Mouse (Mus musculus) common myeloid progenitor, adult 5-6 weeks (primary cell): ENCODE results near the gene Ciao2a. TPM values are rescaled to one million over a fixed set of nuclear protein-coding genes. Genes with fewer than 3 reads are reported as not detected.

ENCODE experiments used
- ATAC-seq: replicated peaks from 2 replicates; pipeline ENCODE4 v1.8.0; 2016; ENCODE audit warnings: low read depth, mild to moderate bottlenecking, moderate TSS enrichment, inconsistent platforms; ENCODE audit not compliant: poor library complexity, severe bottlenecking
- total RNA-seq: library from RNA; stranded (forward); fragments of 200-1000, 187-1606 nt; gene quantifications from 2 replicates; pipeline ENCODE4 v1.2.3, GENCODE M21; 2017

Ciao2a gene
- total RNA-seq, 1 experiment from 2014 or later = 177 TPM

DNA sequence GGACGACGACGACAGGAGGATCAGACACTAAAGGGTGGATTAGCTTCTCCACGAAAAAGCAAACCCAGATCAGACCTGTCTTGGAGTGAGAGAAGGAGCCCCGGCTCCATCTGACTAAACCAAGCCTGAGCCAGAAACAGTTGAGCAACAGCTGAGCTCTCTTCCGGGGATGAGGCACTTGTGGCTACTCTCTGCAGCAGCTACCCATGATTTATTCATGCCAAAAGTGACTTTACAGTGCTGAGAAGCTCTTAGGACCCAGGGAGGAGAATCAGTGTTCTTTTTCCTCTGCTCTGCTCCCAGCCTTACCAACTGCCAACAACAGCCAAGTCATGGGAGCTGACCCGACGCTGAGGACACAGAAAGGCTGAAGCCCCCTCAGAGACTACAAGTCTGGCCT is 9.5 kb upstream of the Ciao2a start:
- ATAC-seq = no peak

DNA sequence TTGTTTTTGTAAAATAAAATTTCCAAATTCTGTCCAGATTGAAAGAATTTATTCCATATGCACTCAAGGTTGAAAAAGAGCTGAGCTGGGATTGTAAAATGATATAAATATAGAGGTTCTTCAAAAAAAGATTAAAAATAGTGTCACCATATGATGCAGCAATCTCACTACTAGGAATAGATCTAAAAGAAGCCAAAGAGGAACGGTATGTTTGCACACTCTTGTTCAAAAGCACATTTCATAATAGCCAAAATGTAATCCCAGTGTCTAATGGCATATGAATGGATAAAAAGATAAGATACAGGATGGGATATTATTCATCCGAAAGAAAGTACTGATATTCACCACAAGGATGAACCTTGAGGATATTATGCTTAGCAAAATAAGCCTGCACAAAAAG is 6.9 kb upstream of the Ciao2a start:
- no peak for ATAC-seq

DNA sequence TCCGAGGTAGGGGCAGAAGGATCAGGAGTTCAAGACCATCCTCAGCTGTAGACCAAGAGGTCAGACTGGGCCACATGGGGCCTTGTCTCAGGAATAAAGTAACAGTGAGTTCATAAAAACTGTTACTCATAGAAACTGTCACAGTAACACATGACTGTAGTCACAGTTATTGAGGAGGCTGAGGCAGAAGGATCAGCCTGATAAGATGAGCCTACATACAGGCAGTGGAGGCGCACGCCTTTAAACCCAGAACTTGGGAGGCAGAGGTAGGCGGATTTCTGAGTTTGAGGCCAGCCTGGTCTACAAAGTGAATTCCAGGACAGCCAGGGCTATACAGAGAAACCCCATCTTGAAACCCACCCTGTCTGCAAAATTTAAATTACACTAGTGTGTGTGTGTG is 6.3 kb upstream of the Ciao2a start:
- no peak for ATAC-seq

DNA sequence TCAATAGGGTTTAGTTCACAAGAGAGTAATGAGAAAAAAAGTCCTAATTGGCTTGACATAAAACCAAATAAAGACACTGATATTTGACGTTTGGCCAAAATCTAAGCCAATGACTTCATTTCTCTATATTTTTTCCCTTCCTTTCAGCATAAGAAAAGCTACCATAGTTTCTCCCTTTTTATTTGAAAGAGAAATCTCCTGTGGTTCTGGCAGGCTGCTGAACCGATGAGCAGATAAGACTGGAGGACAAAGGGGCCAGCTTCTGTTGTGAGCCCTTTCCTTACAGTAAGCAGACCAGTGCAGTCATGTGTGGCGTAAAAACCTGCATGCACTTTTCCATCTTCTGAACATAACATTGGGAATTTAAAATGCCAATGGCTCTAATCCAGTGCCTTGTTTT is 5.5 kb upstream of the Ciao2a start:
- ATAC-seq = no peak

DNA sequence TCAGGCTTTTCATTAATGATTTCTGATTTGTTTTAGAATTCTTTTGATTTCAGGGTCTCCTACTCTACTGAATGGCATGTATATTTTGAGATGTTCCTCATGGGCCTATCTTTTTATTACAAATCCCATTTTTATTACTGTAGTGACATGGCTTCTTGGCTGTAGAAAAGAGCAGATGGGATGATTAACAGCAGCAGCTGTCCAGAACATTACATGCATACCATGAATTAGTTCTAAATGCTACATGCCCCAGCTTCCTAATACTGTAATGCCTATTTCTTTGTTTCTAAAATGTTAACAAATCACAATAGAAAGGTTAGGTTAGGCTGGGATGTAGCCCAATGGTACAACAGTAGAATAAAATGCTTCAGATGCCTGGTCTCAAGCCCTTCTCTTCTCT is 5.0 kb upstream of the Ciao2a start:
- ATAC-seq = no peak

DNA sequence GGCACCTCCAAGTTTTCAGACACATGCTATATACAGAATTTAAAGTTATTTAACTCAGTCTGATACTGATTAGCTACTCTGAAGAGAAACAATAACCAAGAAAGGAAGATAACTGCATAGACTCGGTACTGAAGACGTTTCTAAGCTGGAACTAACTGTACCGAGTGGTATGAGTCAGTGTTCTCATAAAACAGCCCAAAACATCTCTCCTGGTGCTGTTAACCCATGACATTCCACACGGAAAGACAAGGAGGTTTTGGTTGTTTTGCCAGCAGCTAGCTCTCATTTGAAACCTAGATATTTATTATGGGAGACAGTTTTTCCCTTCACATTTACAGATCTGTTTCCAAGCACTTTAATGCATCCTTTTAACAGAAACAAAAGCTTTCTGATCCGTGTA is 2.8 kb upstream of the Ciao2a start:
- no peak for ATAC-seq

DNA sequence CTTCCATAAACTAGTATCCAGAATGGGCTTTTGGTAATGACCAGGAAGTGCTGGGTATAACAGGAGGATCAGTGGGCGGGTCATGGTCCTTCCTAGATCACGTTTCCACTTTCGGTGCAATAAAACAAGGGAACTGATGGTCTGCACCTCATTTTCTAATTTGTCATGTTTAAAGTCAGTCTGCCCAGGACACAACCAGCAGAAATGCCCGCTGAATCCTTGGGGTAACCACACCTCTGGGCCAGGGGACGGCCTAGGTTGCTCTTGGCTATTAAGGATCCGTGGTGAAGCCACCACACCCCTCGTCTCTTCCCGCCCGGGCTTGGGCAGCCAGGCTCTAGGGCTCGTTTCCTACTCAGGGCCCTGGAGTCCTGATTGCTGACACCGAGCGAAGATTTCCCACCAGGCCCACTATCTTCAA is 2.3 kb upstream of the Ciao2a start:
- ATAC-seq = no peak; the same call in 1 of the 2 replicates

DNA sequence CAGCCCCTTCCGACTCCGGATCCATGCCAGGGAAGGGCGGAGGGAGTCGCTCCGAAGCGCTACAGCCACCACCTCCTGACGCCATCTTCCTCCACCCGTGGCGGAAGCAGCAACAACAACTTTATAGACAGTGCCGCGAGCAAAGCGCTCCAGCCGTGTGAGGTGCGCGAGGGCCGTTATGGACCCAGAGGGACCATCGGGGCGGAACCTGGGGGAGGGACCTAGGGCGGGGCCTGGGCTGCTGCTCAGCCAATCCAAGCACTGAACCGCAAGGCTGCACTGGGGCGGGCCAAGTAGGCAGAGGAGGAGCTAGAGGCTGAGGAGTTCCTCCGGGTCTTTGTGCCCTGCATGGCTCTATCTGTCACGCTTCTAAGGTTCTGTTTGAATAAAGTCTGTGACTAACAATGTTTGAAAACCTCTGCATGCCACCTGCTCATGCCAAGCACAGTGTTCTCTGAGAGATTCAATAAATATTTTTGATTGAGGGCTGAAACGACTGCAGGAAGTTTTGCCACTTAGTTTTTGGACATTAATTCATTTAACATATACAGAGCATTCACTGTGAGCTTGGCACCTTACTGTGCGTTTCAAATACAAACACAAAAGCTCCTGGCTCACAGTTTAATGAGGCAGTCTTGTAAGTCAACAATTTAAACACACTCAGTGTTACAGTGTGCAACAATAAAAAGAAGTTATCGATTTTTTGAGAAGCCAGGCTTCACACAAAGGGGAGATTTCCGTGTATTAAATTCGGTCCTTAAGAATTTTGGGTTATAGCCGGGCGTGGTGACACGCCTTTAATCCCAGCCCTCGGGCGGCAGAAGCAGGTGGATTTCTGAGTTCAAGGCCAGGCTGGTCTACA is 1.5 kb upstream of the Ciao2a start:
- peak; percentile 82 for ATAC-seq

DNA sequence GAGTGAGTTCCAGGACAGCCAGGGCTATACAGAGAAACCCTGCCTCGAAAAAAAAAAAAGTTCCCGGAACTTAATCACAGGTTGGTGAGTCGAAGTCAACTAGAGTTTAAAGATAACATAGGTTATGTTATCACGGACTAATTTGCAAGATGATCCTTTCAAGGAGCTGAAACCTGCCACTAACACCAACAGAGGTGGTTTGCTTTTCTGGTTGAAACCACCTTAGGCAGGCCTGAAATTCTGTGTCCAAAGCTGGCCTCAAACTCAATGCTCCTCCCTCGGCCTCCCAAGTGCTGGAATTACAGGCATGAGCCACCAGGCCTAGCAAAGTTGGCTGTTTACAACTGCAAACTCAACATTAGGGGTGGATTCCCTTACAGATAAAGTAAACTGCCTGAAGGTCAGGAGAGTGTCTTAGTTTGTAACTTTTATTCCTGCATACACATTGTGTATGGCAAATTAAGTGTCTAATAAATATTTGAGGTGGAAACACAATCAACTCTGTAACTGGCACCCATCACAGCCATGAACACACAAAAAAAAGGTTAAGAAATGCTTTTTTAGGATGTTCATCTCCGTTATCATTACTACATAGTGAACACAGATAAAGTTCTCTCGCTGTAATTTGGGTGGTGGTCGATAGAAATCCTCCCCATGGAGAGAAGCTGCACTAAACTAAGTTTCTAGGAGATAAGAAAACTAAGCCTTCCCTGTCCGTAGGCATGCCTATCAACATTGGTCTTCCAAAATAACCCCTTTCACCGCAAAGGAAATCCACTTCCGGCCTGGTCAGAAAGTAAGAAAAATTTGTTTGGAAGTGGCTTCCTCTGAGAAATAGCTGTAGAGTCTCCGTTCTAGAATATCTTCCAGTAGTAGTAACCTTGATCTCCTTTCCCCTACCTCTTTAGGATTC is 612 bp upstream of the Ciao2a start:
- peak; percentile 10; the same call in 1 of the 2 replicates for ATAC-seq

DNA sequence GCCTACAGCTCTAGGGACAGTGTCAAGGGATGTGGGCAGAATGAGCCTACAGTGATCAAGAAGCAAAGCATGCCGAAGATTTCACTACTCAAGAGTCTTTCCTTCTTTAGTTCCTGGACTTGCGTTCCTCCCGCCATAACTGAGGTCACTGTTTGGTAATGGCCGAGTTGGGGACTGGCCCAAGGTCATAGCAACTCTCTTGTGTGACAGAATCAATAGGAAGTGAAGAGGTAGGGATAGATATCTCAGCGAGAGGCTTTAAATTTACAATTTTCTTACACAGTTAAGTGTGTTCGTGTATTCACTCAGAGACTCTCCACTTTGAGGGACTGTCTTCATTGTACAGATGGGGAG is 759 bp downstream of the Ciao2a start:
- no peak for ATAC-seq

DNA sequence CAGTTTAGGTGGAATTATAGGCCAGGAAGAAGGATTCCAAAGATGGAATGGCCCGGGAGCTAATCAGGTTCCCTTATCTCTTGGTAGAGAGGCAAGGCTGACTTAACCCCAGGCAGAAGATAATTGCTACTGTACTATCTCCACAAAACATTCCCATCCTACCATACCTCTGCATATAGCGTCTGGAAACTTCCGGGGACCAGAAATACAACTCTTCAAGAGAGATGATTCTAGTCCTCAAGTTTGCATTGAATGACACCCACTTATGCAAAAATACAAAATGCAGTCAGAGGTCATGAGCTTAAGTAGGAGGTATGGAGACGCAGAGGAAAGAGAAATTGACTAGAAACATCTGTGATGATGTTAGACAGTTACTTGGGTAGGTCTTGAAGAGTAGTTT is 1.5 kb downstream of the Ciao2a start:
- ATAC-seq = no peak

DNA sequence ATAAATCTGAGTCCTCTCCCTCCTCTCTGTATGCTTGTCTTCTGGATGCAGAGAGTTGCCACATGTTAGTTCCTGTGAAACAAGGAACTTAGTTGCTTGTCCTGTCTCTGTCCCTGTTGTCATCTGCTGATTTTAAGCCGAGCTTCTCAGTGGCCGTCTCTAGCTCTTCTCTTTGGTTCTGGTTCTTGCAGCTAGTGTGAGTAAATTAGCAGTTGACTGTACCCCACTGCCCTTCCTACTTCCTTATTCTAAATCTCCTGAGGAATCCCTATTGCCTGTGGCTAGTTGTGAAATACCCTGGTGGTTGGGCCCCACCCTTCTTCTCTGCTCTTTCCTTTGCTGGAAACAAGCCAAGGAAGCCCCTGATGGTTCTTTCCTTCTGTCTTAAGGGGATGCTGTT is 5.1 kb downstream of the Ciao2a start:
- ATAC-seq = peak; percentile 67

DNA sequence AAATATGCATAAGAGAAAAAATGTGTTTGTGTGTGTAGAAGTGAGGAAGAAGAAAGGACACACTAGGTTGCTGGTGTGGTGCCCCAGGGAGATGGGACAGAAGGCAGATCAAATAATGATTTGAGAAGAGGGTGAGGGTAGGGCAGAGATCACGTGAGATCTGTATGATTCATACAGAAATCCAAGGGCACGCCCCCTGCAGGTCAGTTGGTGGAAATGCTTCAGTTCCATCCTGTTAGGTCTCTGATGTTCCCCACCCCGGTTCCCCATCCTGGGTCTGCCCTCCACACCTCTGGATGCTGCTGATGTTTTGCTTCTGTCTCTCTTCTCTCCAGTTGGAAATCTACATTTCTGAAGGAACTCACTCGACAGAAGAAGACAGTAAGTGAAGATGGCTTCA is 9.6 kb downstream of the Ciao2a start:
- peak; percentile 46; the same call in 1 of the 2 replicates for ATAC-seq

DNA sequence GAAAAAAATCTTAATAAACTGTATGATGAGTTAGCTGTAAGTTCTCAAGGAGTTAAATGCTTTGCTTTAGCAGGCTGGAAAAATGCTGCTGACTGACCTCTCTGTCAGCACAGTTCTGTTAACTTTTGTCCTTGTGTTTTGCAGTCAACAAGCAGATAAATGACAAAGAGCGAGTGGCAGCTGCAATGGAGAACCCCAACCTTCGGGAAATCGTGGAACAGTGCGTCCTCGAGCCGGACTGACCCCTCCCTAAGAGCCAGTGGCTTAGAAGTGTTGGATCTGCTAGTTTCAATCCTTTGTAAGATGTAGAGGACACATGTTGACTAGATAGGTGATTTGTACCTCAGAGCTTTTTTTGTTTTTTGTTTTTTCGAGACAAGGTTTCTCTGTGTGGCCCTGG is 11.8 kb downstream of the Ciao2a start:
- no peak for ATAC-seq

DNA sequence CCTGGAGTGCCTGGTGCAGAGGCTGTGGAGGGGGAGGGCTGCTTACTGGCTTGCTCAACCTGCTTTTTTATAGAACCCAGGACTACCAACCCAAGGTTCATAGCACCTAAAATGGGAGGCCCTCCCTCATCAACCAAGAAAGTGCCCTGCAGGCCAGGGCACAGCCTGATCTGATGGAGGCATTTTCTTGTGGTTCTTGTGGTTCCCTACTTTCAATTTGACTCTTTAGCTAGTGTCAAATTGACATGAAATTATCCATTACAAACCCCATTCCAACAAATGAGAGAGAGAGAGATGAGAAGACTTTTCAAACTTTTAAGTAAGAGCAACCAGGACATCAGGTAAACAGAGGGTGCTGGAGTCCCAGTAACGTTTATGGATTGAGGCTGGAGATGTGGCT is 15.9 kb downstream of the Ciao2a start:
- ATAC-seq = no peak

DNA sequence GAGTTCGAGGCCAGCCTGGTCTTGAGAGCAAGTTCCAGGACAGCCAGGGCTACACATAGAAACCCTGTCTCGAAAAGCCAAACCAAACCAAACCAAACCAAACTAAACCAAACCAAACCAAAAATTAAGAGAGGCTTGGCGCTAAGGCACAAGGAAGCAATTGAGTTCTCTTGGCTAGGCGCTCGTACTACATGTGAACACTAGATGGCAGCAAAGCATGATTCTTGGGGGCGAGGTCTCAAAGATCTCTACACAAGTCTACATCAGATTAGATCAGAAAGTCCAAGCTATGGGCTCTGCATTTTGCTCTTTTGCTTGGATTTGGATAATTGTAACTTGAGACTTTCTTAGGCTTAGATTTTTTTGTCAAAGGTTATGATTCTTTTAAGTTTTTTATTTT is 17.8 kb downstream of the Ciao2a start:
- peak; percentile 93 for ATAC-seq

DNA sequence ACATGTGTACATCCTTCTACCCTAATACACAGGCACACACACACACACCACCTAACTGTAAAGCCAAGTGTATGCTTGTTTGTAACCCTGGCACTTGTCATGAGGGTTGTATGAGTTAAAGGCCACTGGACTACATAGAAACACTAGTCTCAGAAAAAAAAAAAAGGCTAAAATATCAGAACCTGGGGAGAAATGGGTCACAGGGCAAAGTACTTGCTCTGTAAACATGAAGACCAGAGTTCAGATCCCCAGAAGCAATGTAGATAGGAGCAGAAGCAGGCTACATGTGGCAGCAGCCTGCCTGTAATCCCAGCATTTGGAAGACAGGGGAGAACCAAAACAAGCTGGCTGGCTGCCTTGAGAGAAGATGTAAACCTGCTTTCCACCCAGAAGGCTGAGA is 19.7 kb downstream of the Ciao2a start:
- no peak for ATAC-seq

DNA sequence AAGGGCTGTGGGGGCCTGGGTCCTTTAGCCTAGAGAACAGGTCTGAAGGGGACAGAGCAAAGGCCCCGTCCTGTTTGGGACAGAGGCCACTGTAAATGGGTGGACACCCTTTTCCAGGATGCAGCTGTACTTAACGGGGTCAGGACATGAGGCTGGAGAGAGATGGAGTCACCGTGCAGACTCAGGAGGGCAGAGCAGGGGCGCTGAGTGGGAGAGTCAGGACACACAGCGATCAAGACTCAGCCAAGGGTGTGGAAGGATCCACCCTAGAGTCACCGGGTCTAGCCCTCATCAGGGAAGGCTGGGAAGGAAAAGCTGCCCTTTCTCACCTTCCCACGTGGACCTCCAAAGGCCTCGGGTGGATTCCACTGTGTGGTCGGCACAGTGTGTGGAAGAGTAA is 25.6 kb downstream of the Ciao2a start:
- no peak for ATAC-seq

DNA sequence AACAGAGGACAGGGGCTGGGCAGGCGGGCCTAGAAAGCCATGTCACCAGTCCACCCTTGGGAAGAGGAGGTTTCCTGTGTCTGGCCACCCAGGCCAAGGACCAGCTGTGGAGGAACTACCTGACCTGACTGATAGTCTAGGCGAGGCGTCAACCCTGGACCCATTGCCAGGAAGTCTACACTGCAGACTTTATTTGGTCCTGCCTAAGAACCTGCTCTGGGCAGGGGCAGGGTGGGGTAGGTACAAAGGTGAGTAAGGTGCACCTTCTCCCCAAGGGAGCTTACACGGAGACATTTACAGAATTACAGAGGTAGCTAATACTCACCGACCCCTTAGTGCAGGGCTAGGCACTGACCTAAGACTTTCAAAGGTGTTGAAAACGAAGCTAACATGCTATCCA is 27.2 kb downstream of the Ciao2a start:
- no peak for ATAC-seq

DNA sequence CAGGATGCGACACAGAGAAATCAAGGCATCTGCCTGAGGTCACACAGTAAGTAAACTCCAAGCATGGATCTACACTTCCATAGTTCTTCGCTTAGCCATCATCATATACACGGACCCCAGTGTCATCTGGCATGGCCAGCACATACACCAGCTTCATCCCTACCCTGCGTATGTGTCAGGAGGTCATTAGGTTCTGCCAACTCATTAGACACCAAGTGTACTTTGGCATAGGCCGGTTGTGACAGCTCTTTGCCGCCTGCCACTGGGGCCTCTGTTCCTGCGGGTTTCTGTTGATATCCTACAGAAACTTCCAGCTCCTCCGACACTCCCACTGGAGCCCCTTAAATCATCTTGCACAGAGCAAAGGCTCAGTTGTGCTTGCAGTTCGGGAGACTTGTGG is 27.6 kb downstream of the Ciao2a start:
- ATAC-seq = no peak

DNA sequence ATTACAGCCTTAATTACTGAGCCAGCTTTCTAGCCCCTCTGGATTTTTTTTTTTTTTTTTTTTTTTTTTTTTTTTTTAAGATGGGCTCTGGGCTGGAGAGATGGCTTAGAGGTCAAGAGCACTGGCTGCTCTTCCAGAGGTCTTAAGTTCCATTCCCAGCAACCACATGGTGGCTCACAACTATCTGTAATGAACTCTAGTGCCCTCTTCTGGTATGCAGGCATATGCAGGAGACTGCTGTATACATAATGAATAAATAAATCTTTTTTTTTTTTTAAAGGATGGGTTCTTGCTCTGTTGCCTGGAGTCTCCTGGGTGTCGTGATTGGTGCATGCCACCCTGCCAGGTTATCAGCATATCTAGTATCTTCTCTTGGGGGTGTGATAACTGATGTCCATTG is 29.1 kb downstream of the Ciao2a start:
- ATAC-seq = no peak
